Mouse (Mus musculus): ENCODE data around the gene Ccdc186.
"Not testable (repeated sequence)": the region's sequence is repeated elsewhere in the genome, so short reads cannot be mapped to it uniquely, and the experiment has no call there.

The Ccdc186 gene

GRCm38 (mm10) chr19:56756412-56756811, 65.6 kb downstream of the Ccdc186 start:
- no peak for DNase-seq (ENCODE audit: low spot score in 2 of 2)

DNA sequence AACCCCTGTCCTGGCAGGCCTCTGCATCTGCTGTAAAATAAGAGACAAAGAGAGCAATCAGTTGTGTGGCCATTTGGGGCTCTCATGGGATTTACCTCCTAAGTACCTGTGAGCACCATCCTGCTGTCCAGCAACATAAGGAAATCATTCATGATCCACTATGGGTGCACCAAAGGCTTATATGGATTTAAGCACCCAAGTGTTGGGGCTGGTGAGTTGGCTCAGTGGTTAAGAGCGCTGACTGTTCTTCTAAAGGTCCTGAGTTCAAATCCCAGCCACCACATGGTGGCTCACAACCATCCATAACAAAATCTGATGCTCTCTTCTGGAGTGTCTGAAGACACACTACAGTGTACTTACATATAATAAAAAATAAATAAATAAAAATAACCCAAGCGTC, 67.5 kb downstream of the Ccdc186 start:
- not testable (repeated sequence) for DNase-seq (ENCODE audit: low spot score in 2 of 2)

DNA sequence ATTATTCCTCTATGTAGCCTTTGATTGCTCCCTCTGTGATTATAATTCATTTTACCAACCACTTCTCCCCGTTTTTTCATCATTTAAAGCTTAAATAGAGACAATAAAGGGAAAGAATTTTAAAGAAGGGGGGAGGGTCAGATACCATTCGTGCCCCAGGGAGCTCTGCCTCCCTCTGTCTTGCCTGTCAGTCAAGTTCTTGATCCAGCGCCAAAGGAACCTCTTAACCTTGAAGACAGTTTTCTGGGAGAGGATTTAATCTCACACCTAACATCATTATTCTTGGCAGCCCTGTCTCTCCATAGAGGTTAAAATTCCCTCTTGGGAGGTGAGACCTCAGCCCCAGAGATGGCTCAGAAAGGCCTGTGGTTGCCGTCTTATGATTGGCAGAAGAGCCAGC, 71.3 kb downstream of the Ccdc186 start:
- no peak for DNase-seq (ENCODE audit: low spot score in 2 of 2)

GRCm38 (mm10) chr19:56749343-56749742, 72.6 kb downstream of the Ccdc186 start:
- DNase-seq (ENCODE audit: low spot score in 2 of 2) = no peak

- no peak for DNase-seq (ENCODE audit: low spot score in 2 of 2)
Measured at GRCm38 (mm10) chr19:56747878-56748277, 74.1 kb downstream of the Ccdc186 start.

DNA sequence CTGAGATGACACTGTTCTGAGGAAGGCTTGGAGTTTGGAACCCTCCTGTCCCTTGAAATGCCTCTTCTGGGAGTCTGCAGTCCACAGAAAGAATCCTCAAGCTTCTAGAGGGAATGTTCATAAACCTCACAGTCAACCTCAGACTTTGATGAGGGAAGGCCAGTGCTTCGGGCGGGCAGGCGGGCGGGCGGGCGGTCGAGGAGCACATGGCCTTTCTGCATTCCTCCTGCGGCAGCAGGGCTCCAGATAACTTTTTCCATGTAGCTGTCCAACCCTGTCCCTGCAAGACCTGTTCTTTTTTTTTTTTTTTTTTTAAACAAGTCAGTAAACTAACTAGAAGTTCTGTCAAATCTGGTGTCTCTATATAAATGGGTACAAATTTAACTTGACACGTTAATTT, 75.4 kb downstream of the Ccdc186 start:
- DNase-seq (ENCODE audit: low spot score in 2 of 2) = no peak

GRCm38 (mm10) chr19:56745528-56745927, 76.5 kb downstream of the Ccdc186 start:
- DNase-seq (ENCODE audit: low spot score in 2 of 2) = no peak

DNA sequence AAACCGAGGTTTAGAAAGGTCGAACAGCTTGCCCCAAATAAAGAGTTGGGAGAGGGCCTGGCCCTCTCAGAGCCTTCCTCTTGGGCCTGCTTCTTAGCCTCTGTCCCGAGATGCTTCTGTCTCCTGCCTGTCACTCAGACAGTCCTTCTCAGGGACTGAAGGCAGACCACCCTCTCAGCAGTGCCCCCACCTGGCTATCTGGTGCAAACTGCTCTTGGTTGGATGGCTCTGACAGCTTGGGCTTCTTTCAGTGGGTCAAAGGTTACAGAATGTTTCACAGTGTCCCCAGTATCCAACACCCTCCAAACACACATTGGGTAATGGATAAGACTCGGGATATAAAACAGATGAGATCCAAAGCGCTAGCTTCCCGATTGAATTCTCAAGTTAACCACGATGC, 76.9 kb downstream of the Ccdc186 start:
- DNase-seq (ENCODE audit: low spot score in 2 of 2) = no peak

Measured in spleen, postnatal 14 days (tissue).